9 mouse cellular contexts compared by ENCODE assay signal in genomic region chr8:71392871-71393270, GRCm38 (mm10). TPM values are rescaled to one million over a fixed set of nuclear protein-coding genes. Genes with fewer than 3 reads are reported as not detected.
DNase-seq lines count a peak whose midpoint lies in the region; ATAC-seq and TF ChIP-seq lines count a peak whose summit lies in the region.
"Had no signal": no experiment of that assay in that cellular context is flagged by ENCODE, and none has a peak within 500 bp of the region (broad histone marks: within the 10 kb centered on the region; RNA-seq: fewer than 3 reads in every experiment).

No protein-coding gene starts in this region.

- H3K27me3 ChIP-seq in CH12.LX (replicated peaks): no peaks in the 10 kb centered on the region

- peaks cover 6% of the 10 kb centered on the region; the same call in 1 of the 2 replicates for H3K79me2 ChIP-seq in CH12.LX (replicated peaks; ENCODE audit: control insufficient read depth, extremely low read depth, insufficient read depth, poor library complexity, severe bottlenecking)

- H3K36me3 ChIP-seq in CH12.LX (replicated peaks in 1 of 2; ENCODE audit: control insufficient read depth in 1 of 2, insufficient read depth in 1 of 2, low read length in 1 of 2): peaks cover 0 to 2% of the 10 kb centered on the region in 2 experiments

- H3K9ac ChIP-seq in CH12.LX (ENCODE audit: insufficient read depth, low read depth): no peak overlapping the region

- dilution Hi-C loops in CH12.LX (cut with MboI; ENCODE audit: extremely low pct_ligation_motif_present, extremely low pct_unique_long_range_greater_than_20kb, low sequenced_read_pairs): no loop called here

- peaks cover 13 to 43% of the 10 kb centered on the region in 2 experiments for H3K4me1 ChIP-seq in CH12.LX (ENCODE audit: control insufficient read depth in 1 of 2, insufficient read depth in 2 of 2)

- no peak overlapping the region for H3K4me2 ChIP-seq in CH12.LX (ENCODE audit: insufficient read depth, low read depth, poor library complexity, severe bottlenecking)

- no peak overlapping the region for H3K27ac ChIP-seq in CH12.LX (ENCODE audit: insufficient read depth, low read depth)

- peak overlapping the region in 2 of 3 experiments; percentile 10 to 26 for H3K4me3 ChIP-seq in CH12.LX (replicated peaks in 1 of 3; ENCODE audit: low read depth in 2 of 3, low read length in 2 of 3, poor library complexity in 1 of 3)

- peak; percentile 3 to 12 for DNase-seq in heart, adult 18-20 months
- no peak for DNase-seq in heart, postnatal 36 days
- peak; percentile 74 for DNase-seq in CH12.LX (ENCODE audit: extremely low read depth)
- peak; percentile 3 to 41 for DNase-seq in cerebellum, postnatal 25 days
- peak; percentile 70 to 71 for DNase-seq in kidney, postnatal 25 days
- DNase-seq in right cerebral cortex, postnatal 25 days: no peak
- no peak for DNase-seq in thymus, adult 18-20 months

- no peak for TF ChIP-seq RAD21 in CH12.LX (IDR thresholded peaks at IDR 0.05; ENCODE audit: low read depth, low read length)

- no peak for TF ChIP-seq EP300 in CH12.LX (IDR thresholded peaks at IDR 0.05; ENCODE audit: low read length)

- ATAC-seq in megakaryocyte-erythroid progenitor cell, adult 5-6 weeks (replicated peaks; ENCODE audit: low FRiP score, low TSS enrichment, poor library complexity, severe bottlenecking): 0 out of 2 replicates have a peak, but pooled peaks have one; percentile 53

- no peak for TF ChIP-seq CTCF in CH12.LX (conservative IDR thresholded peaks at IDR 0.05 in 1 of 2, IDR thresholded peaks at IDR 0.05 in 1 of 2; ENCODE audit: low read depth in 2 of 2, low read length in 2 of 2)

- no peak for TF ChIP-seq POLR2A in CH12.LX (IDR thresholded peaks at IDR 0.05; ENCODE audit: low read depth, low read length)

- no peaks in the 10 kb centered on the region for H3K9me3 ChIP-seq in CH12.LX (replicated peaks; ENCODE audit: low read length)

- intact Hi-C loops in heart, postnatal 36 days (cut with DNase I): no loop called here

- in situ Hi-C loops in CH12.LX (cut with MboI; ENCODE audit: low pct_ligation_motif_present, low pct_unique_long_range_greater_than_20kb, low sequenced_read_pairs): no loop called here

TF ChIP-seq in CH12.LX, 34 proteins besides CTCF, POLR2A, EP300 and RAD21:
- TF ChIP-seq HCFC1 (IDR thresholded peaks at IDR 0.05; ENCODE audit: low read depth, low read length) (no peak), ELF1 (IDR thresholded peaks at IDR 0.05; ENCODE audit: low read depth, low read length) (no peak), TBP (conservative IDR thresholded peaks at IDR 0.05; ENCODE audit: low read depth, low read length) (no peak), GABPA (IDR thresholded peaks at IDR 0.05; ENCODE audit: insufficient replicate concordance, low read depth, low read length) (no peak), NELFE (IDR thresholded peaks at IDR 0.05; ENCODE audit: low read depth, low read length) (no peak), ZC3H11A (IDR thresholded peaks at IDR 0.05; ENCODE audit: low read depth, low read length) (no peak), MAZ (IDR thresholded peaks at IDR 0.05; ENCODE audit: low read depth, low read length) (no peak), ZKSCAN1 (IDR thresholded peaks at IDR 0.05; ENCODE audit: borderline replicate concordance, low read depth, low read length) (no peak), TCF12 (IDR thresholded peaks at IDR 0.05; ENCODE audit: low read depth, low read length) (no peak), CHD2 (IDR thresholded peaks at IDR 0.05; ENCODE audit: low read length) (no peak), ZNF384 (IDR thresholded peaks at IDR 0.05; ENCODE audit: low read depth, low read length) (no peak), MXI1 (IDR thresholded peaks at IDR 0.05; ENCODE audit: low read depth, low read length) (no peak), KAT2A (IDR thresholded peaks at IDR 0.05; ENCODE audit: insufficient replicate concordance, low read length) (no peak), MAX (IDR thresholded peaks at IDR 0.05; ENCODE audit: low read length) (no peak), NRF1 (IDR thresholded peaks at IDR 0.05; ENCODE audit: low read depth, low read length) (no peak), BHLHE40 (IDR thresholded peaks at IDR 0.05; ENCODE audit: low read depth, low read length) (no peak), E2F4 (IDR thresholded peaks at IDR 0.05; ENCODE audit: insufficient replicate concordance, low read depth, low read length) (no peak)

RNA-seq across cellular contexts. Expression of gene Ushbp1, which starts 2.7 kb away (rescaled TPM):
- total RNA-seq in heart, adult 18-20 months (2021): 10 to 100 TPM; 20.4 to 23.2 TPM
- total RNA-seq in heart, postnatal 36 days (2021): 10 to 100 TPM; 28.0 to 30.4 TPM
- total RNA-seq in CH12.LX (2012; rRNA removed) (not detected in 2 replicates), CH12.LX (2014; rRNA removed) (not detected in 2 replicates)
- not detected in 2 replicates for polyA plus RNA-seq in CH12.LX (2012; ENCODE audit: insufficient read length, low read depth)
- total RNA-seq in megakaryocyte-erythroid progenitor cell, adult 5-6 weeks (2014; fragmentation: Nextera tagmentation): not detected in 2 replicates
- not detected in 2 replicates for total RNA-seq in megakaryocyte-erythroid progenitor cell, adult 5-6 weeks (2017)
- total RNA-seq: hematopoietic stem cell, adult 5-6 weeks had no signal

RNA-seq across cellular contexts. Expression of gene Babam1, which starts 3.8 kb away (rescaled TPM):
- 10 to 100 TPM; 67.9 to 69.8 TPM for total RNA-seq in heart, adult 18-20 months (2021)
- total RNA-seq in heart, postnatal 36 days (2021): 10 to 100 TPM; 61.2 to 67.1 TPM
- total RNA-seq in CH12.LX (2012; rRNA removed) (66.0 and 67.3 TPM in 2 replicates), CH12.LX (2014; rRNA removed) (47.6 and 56.7 TPM in 2 replicates)
- polyA plus RNA-seq in CH12.LX (2012; ENCODE audit: insufficient read length, low read depth): 132 and 137 TPM in 2 replicates
- total RNA-seq in megakaryocyte-erythroid progenitor cell, adult 5-6 weeks (2014; fragmentation: Nextera tagmentation): 107 and 130 TPM in 2 replicates
- total RNA-seq in megakaryocyte-erythroid progenitor cell, adult 5-6 weeks (2017): 73.7 and 90.2 TPM in 2 replicates

RNA-seq across cellular contexts. Expression of gene Nr2f6, which starts 11.1 kb away (rescaled TPM):
- total RNA-seq in heart, adult 18-20 months (2021): 10 to 100 TPM; 48.0 to 53.8 TPM
- total RNA-seq in heart, postnatal 36 days (2021): 10 to 100 TPM; 47.6 to 53.6 TPM
- total RNA-seq in CH12.LX (2012; rRNA removed): 25.2 and 25.3 TPM in 2 replicates
- 11.8 and 13.1 TPM in 2 replicates for total RNA-seq in CH12.LX (2014; rRNA removed)
- 14.2 and 15.6 TPM in 2 replicates for polyA plus RNA-seq in CH12.LX (2012; ENCODE audit: insufficient read length, low read depth)
- total RNA-seq in megakaryocyte-erythroid progenitor cell, adult 5-6 weeks (2014; fragmentation: Nextera tagmentation): 1.4 and 3.2 TPM in 2 replicates
- 1.7 TPM in 1 of 2 replicates, not detected in the other for total RNA-seq in megakaryocyte-erythroid progenitor cell, adult 5-6 weeks (2017)

RNA-seq across cellular contexts. Expression of gene Ankle1, which starts 12.9 kb away (rescaled TPM):
- total RNA-seq in heart, adult 18-20 months (2021): not detected
- total RNA-seq in heart, postnatal 36 days (2021): under 1 TPM; 0.19 to 0.39 TPM
- total RNA-seq in CH12.LX (2012; rRNA removed) (17.9 and 24.7 TPM in 2 replicates), CH12.LX (2014; rRNA removed) (9.0 and 9.4 TPM in 2 replicates)
- 17.4 and 17.6 TPM in 2 replicates for polyA plus RNA-seq in CH12.LX (2012; ENCODE audit: insufficient read length, low read depth)
- 42.2 and 46.2 TPM in 2 replicates for total RNA-seq in megakaryocyte-erythroid progenitor cell, adult 5-6 weeks (2014; fragmentation: Nextera tagmentation)
- 13.3 and 23.5 TPM in 2 replicates for total RNA-seq in megakaryocyte-erythroid progenitor cell, adult 5-6 weeks (2017)

RNA-seq across cellular contexts. Expression of gene Ocel1, which starts 21.8 kb away (rescaled TPM):
- total RNA-seq in heart, adult 18-20 months (2021): 10 to 100 TPM; 14.2 to 14.9 TPM
- total RNA-seq in heart, postnatal 36 days (2021): 10 to 100 TPM; 11.1 to 14.9 TPM
- total RNA-seq in CH12.LX (2012; rRNA removed): 7.1 and 8.9 TPM in 2 replicates
- 4.4 and 4.8 TPM in 2 replicates for total RNA-seq in CH12.LX (2014; rRNA removed)
- 4.5 and 7.4 TPM in 2 replicates for polyA plus RNA-seq in CH12.LX (2012; ENCODE audit: insufficient read length, low read depth)
- total RNA-seq in megakaryocyte-erythroid progenitor cell, adult 5-6 weeks (2014; fragmentation: Nextera tagmentation): 6.4 and 7.4 TPM in 2 replicates
- total RNA-seq in megakaryocyte-erythroid progenitor cell, adult 5-6 weeks (2017): 8.1 and 13.8 TPM in 2 replicates

Comparison
In these comparisons a context has a peak if more than half of its experiments do, and no peak if none do; other contexts are left out.
1. DNase-seq: peak in heart, adult 18-20 months (2 of 2), CH12.LX (single experiment), cerebellum, postnatal 25 days (2 of 2) and kidney, postnatal 25 days (2 of 2); none in heart, postnatal 36 days (0 of 2), right cerebral cortex, postnatal 25 days (single experiment) and thymus, adult 18-20 months (0 of 2).
2. RNA of gene Ushbp1, which starts 2.7 kb away (total RNA-seq): 28.0 to 30.4 TPM in heart, postnatal 36 days and 20.4 to 23.2 TPM in heart, adult 18-20 months; not detected in CH12.LX and not detected in megakaryocyte-erythroid progenitor cell, adult 5-6 weeks; every median in the first group is over 10 times any median in the second.